Mouse (Mus musculus) urinary bladder, postnatal 10 days (tissue): ENCODE data around the gene Tbc1d10b.

Experiments used
- DNase-seq: peaks from one replicate; pipeline ENCODE4 v3.0.0; 2022; ENCODE audit warnings: low spot score

Gene Tbc1d10b

GRCm38 (mm10) chr7:127153477-127153876 is 54.8 kb downstream of the Tbc1d10b start:
- no peak for DNase-seq

GRCm38 (mm10) chr7:127152464-127152863 is 55.8 kb downstream of the Tbc1d10b start:
- DNase-seq = no peak

GRCm38 (mm10) chr7:127147901-127148300 is 60.4 kb downstream of the Tbc1d10b start:
- no peak for DNase-seq
